Mouse (Mus musculus): ENCODE measurements around the gene Gm42906. TPM values are rescaled to one million over a fixed set of nuclear protein-coding genes. Genes with fewer than 3 reads are reported as not detected.

Gm42906 gene
- polyA plus RNA-seq, 1 experiment from 2014 or later = not detected

DNA sequence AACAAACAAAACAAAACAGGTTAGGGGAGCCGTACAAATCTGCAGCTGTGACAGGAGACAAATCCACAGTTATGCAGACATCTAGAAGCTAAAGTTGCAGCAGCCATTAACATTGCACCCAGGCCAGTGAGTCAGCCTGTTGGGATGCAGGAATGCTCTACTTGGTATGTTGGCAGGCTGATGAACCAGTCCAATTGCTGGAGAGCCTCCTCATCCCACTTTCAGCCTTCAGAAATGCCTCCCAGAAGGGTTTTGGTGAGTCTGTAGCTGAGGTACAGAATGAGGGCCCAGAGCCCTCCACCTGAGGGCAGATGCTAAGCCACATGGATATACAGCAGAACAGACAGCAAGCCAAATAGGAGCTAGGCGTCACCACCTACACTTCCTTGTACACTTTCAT, 358.4 kb downstream of the Gm42906 start:
- H3K9ac ChIP-seq (ENCODE audit: low read length) = no peak overlapping the region
- no peak overlapping the region for H3K4me3 ChIP-seq (ENCODE audit: low read depth, low read length)
- H3K9me3 ChIP-seq (ENCODE audit: control insufficient read depth, low read length) = no peaks in the 10 kb centered on the region
- WGBS = 81% methylated on average over 2 of the region's 2 CpGs
- H3K4me1 ChIP-seq (ENCODE audit: control insufficient read depth, insufficient read depth, low read length) = peaks cover 11% of the 10 kb centered on the region
- H3K4me2 ChIP-seq (ENCODE audit: low read depth, severe bottlenecking) = no peak overlapping the region
- H3K27me3 ChIP-seq (ENCODE audit: control insufficient read depth, insufficient read depth, low read length) = no peaks in the 10 kb centered on the region
- DNase-seq (ENCODE audit: low spot score) (no peak), ATAC-seq (ENCODE audit: insufficient number of reproducible peaks, low FRiP score, low TSS enrichment, low read depth) (no peak)
- H3K27ac ChIP-seq (replicated peaks; ENCODE audit: low read depth, low read length) = no peak overlapping the region
- H3K36me3 ChIP-seq (ENCODE audit: control insufficient read depth, insufficient read depth, low read length) = no peaks in the 10 kb centered on the region

DNA sequence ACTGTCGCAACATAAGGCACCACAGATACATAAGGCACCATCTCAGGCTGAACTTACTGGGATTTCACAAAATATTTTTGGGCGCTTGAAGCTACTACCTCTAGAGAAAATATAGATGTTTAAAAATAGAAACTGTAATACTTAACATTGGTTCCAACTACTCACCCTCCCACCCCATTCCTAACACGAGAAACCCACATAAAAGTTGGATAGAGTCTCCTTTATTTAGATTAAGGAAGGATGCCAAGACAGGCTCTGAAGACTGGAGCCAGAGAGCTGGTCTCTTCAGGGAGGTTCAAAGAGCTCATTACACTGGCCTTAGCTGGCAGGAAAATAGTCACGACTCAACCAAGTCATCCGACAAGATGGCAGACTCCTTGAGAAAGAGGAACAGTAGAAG, 361.9 kb downstream of the Gm42906 start:
- Histone ChIP-seq H3K4me2 (ENCODE audit: low read depth, severe bottlenecking) (no peak overlapping the region), H3K36me3 (ENCODE audit: control insufficient read depth, insufficient read depth, low read length) (peaks cover 8% of the 10 kb centered on the region; the same call in 1 of the 2 replicates), H3K27ac (replicated peaks; ENCODE audit: low read depth, low read length) (no peak overlapping the region), H3K9ac (ENCODE audit: low read length) (no peak overlapping the region), H3K9me3 (ENCODE audit: control insufficient read depth, low read length) (peaks cover 4% of the 10 kb centered on the region; the same call in 1 of the 2 replicates), H3K27me3 (ENCODE audit: control insufficient read depth, insufficient read depth, low read length) (no peaks in the 10 kb centered on the region), H3K4me1 (ENCODE audit: control insufficient read depth, insufficient read depth, low read length) (peaks cover 7% of the 10 kb centered on the region; the same call in 1 of the 2 replicates), H3K4me3 (ENCODE audit: low read depth, low read length) (no peak overlapping the region)
- no peak for ATAC-seq (ENCODE audit: insufficient number of reproducible peaks, low FRiP score, low TSS enrichment, low read depth)
- no peak for DNase-seq (ENCODE audit: low spot score)
- WGBS = 82% methylated on average over 5 of the region's 5 CpGs

DNA sequence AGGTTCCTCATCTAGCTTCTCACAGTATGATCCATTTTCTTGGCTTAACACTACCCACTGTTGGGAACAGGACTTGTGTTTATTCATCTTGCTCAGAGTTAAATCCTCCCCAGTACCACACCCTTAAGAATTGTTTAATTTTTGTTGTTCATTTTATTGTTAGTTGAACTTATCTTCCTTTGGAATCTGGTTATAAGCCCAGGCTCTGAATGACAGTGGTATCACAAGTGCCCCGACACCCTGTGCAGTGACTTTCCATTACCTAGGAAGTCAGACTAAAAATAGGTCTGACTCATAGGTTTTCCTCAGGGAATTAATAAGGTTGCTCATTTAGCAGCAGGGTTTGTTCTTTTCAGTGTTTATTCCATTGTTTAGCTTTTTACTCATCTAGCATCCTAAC, 362.7 kb downstream of the Gm42906 start:
- H3K27me3 ChIP-seq (ENCODE audit: control insufficient read depth, insufficient read depth, low read length) = no peaks in the 10 kb centered on the region
- no peak overlapping the region for H3K4me2 ChIP-seq (ENCODE audit: low read depth, severe bottlenecking)
- WGBS = 83% methylated on average over 1 of the region's 1 CpGs
- H3K9me3 ChIP-seq (ENCODE audit: control insufficient read depth, low read length) = peaks cover 4% of the 10 kb centered on the region; the same call in 1 of the 2 replicates
- H3K4me1 ChIP-seq (ENCODE audit: control insufficient read depth, insufficient read depth, low read length) = no peaks in the 10 kb centered on the region
- DNase-seq (ENCODE audit: low spot score) (no peak), ATAC-seq (ENCODE audit: insufficient number of reproducible peaks, low FRiP score, low TSS enrichment, low read depth) (no peak)
- H3K4me3 ChIP-seq (ENCODE audit: low read depth, low read length) = no peak overlapping the region
- H3K36me3 ChIP-seq (ENCODE audit: control insufficient read depth, insufficient read depth, low read length) = peaks cover 8% of the 10 kb centered on the region; the same call in 1 of the 2 replicates
- no peak overlapping the region for H3K9ac ChIP-seq (ENCODE audit: low read length)
- H3K27ac ChIP-seq (replicated peaks; ENCODE audit: low read depth, low read length) = no peak overlapping the region

DNA sequence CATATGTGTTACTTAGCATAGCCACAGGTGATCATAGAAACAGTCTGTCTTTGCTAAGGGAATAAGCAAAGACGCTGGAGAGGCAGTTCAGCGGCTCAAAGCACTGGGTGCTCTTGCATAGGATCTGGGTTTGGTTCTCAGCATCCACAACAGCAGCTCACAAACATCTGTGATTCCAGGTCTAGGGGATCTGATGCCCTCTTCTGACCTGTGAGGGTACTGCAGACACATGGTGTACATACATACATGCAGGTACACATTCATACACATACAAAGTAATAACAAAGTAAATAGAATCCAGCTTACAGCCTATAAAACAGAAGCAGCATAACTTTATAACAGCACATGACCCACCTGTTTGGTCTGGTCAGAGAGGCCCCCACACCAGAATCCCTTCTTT, 366.0 kb downstream of the Gm42906 start:
- WGBS = 95% methylated on average over 2 of the region's 2 CpGs
- DNase-seq (ENCODE audit: low spot score) (no peak), ATAC-seq (ENCODE audit: insufficient number of reproducible peaks, low FRiP score, low TSS enrichment, low read depth) (no peak)
- Histone ChIP-seq H3K4me2 (ENCODE audit: low read depth, severe bottlenecking) (no peak overlapping the region), H3K9ac (ENCODE audit: low read length) (no peak overlapping the region), H3K4me3 (ENCODE audit: low read depth, low read length) (no peak overlapping the region), H3K36me3 (ENCODE audit: control insufficient read depth, insufficient read depth, low read length) (peaks cover 8% of the 10 kb centered on the region; the same call in 1 of the 2 replicates), H3K27me3 (ENCODE audit: control insufficient read depth, insufficient read depth, low read length) (no peaks in the 10 kb centered on the region), H3K27ac (replicated peaks; ENCODE audit: low read depth, low read length) (no peak overlapping the region), H3K9me3 (ENCODE audit: control insufficient read depth, low read length) (peaks cover 4% of the 10 kb centered on the region; the same call in 1 of the 2 replicates), H3K4me1 (ENCODE audit: control insufficient read depth, insufficient read depth, low read length) (peaks cover 3% of the 10 kb centered on the region; the same call in 1 of the 2 replicates)

DNA sequence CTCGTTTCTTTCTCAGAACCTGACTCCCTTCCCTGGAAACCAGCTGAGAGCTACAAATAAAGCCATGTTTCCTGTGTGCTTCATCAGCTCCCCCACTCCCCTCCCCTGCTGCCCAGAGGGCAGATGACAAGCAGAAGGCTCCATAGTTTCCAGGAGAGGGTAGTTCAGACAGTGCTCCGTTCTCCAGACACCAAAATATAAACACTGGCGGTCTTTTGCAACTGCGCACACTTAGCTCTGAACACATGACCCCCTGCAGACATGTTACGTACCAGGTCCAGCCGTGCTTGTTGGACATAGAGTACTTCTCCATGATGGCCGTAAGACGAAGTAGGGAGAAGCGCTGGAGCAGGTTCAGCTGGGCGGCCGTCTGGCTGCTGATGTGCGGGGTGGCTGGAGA, 367.5 kb downstream of the Gm42906 start:
- Histone ChIP-seq H3K36me3 (ENCODE audit: control insufficient read depth, insufficient read depth, low read length) (peaks cover 8% of the 10 kb centered on the region; the same call in 1 of the 2 replicates), H3K4me2 (ENCODE audit: low read depth, severe bottlenecking) (no peak overlapping the region), H3K4me3 (ENCODE audit: low read depth, low read length) (no peak overlapping the region), H3K27ac (replicated peaks; ENCODE audit: low read depth, low read length) (no peak overlapping the region), H3K4me1 (ENCODE audit: control insufficient read depth, insufficient read depth, low read length) (peaks cover 7% of the 10 kb centered on the region; the same call in 1 of the 2 replicates), H3K9ac (ENCODE audit: low read length) (no peak overlapping the region), H3K9me3 (ENCODE audit: control insufficient read depth, low read length) (peaks cover 4% of the 10 kb centered on the region; the same call in 1 of the 2 replicates), H3K27me3 (ENCODE audit: control insufficient read depth, insufficient read depth, low read length) (no peaks in the 10 kb centered on the region)
- DNase-seq (ENCODE audit: low spot score) (no peak), ATAC-seq (ENCODE audit: insufficient number of reproducible peaks, low FRiP score, low TSS enrichment, low read depth) (no peak)
- WGBS = 57% methylated on average over 12 of the region's 12 CpGs

DNA sequence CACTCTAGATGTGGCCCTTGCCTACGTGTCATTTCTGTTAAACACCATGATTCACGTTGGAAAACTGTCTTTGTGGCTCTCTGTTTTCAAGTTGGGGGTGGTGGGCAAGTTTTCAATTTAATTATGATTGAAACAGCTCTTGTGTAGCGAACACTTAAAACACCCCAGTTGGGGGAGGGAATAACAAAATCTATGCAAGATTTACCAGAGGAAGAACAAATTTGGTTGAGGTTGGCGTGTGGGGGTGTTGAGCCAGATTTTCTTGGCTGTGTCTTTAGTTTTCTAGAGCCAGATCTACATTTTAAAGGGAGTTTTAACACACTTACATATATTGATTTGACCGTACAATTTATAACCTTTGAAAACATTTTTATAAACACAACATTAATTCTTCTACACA, 368.2 kb downstream of the Gm42906 start:
- Histone ChIP-seq H3K9ac (ENCODE audit: low read length) (no peak overlapping the region), H3K9me3 (ENCODE audit: control insufficient read depth, low read length) (peaks cover 4% of the 10 kb centered on the region; the same call in 1 of the 2 replicates), H3K27ac (replicated peaks; ENCODE audit: low read depth, low read length) (no peak overlapping the region), H3K4me3 (ENCODE audit: low read depth, low read length) (no peak overlapping the region), H3K4me2 (ENCODE audit: low read depth, severe bottlenecking) (no peak overlapping the region), H3K36me3 (ENCODE audit: control insufficient read depth, insufficient read depth, low read length) (peaks cover 8% of the 10 kb centered on the region; the same call in 1 of the 2 replicates), H3K27me3 (ENCODE audit: control insufficient read depth, insufficient read depth, low read length) (no peaks in the 10 kb centered on the region), H3K4me1 (ENCODE audit: control insufficient read depth, insufficient read depth, low read length) (peaks cover 10% of the 10 kb centered on the region)
- no peak for DNase-seq (ENCODE audit: low spot score)
- ATAC-seq (ENCODE audit: insufficient number of reproducible peaks, low FRiP score, low TSS enrichment, low read depth) = no peak
- 81% methylated on average over 5 of the region's 5 CpGs for WGBS

DNA sequence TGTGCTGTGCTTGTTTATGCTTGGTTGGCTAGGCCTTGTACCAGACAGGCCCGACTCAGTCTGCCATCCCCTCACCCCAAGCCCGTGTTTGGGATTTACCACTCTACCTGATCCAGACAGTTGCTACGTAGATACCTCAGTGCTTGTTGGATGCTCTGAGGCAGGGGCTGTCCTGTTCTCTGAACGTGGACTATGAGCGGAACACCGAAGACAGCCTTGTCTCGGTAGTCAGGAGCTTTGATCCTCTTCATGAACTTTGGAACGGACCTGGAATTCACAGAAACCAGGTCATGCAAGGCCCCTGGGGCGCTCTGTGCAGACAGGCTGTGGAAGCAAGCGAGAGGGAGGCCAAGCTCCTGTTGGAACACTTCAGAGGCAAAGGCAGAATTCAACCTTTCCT, 368.6 kb downstream of the Gm42906 start:
- ATAC-seq (ENCODE audit: insufficient number of reproducible peaks, low FRiP score, low TSS enrichment, low read depth) (no peak), DNase-seq (ENCODE audit: low spot score) (no peak)
- H3K4me2 ChIP-seq (ENCODE audit: low read depth, severe bottlenecking) = no peak overlapping the region
- peaks cover 8% of the 10 kb centered on the region; the same call in 1 of the 2 replicates for H3K36me3 ChIP-seq (ENCODE audit: control insufficient read depth, insufficient read depth, low read length)
- H3K9me3 ChIP-seq (ENCODE audit: control insufficient read depth, low read length) = peaks cover 4% of the 10 kb centered on the region; the same call in 1 of the 2 replicates
- no peak overlapping the region for H3K9ac ChIP-seq (ENCODE audit: low read length)
- WGBS = 86% methylated on average over 10 of the region's 10 CpGs
- H3K4me1 ChIP-seq (ENCODE audit: control insufficient read depth, insufficient read depth, low read length) = peaks cover 10% of the 10 kb centered on the region
- no peak overlapping the region for H3K4me3 ChIP-seq (ENCODE audit: low read depth, low read length)
- H3K27me3 ChIP-seq (ENCODE audit: control insufficient read depth, insufficient read depth, low read length) = no peaks in the 10 kb centered on the region
- H3K27ac ChIP-seq (replicated peaks; ENCODE audit: low read depth, low read length) = no peak overlapping the region

DNA sequence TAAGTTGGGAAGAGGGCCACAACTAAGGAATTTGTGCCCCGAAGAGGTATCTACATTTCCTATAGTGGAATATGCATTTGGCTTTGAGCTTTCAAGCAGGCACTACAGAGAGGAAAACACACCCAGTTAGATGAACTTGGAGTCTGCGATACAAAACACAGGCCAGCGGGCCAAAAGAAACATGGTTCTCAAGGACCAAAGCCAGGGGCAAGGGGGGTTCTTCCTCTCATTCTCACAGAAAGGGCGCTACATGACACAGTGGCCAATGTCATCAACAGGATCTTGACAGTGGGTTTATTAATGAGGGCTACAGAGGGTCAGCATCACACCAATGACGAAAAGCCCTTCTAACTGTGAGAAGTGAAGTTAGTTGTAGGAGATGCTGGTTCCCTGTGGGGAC, 370.2 kb downstream of the Gm42906 start:
- no peak for ATAC-seq (ENCODE audit: insufficient number of reproducible peaks, low FRiP score, low TSS enrichment, low read depth)
- 91% methylated on average over 5 of the region's 5 CpGs for WGBS
- Histone ChIP-seq H3K27ac (replicated peaks; ENCODE audit: low read depth, low read length) (no peak overlapping the region), H3K4me3 (ENCODE audit: low read depth, low read length) (no peak overlapping the region), H3K9me3 (ENCODE audit: control insufficient read depth, low read length) (peaks cover 4% of the 10 kb centered on the region; the same call in 1 of the 2 replicates), H3K36me3 (ENCODE audit: control insufficient read depth, insufficient read depth, low read length) (peaks cover 6% of the 10 kb centered on the region; the same call in 1 of the 2 replicates), H3K4me2 (ENCODE audit: low read depth, severe bottlenecking) (no peak overlapping the region), H3K9ac (ENCODE audit: low read length) (no peak overlapping the region), H3K27me3 (ENCODE audit: control insufficient read depth, insufficient read depth, low read length) (no peaks in the 10 kb centered on the region), H3K4me1 (ENCODE audit: control insufficient read depth, insufficient read depth, low read length) (peaks cover 10% of the 10 kb centered on the region)
- no peak for DNase-seq (ENCODE audit: low spot score)

DNA sequence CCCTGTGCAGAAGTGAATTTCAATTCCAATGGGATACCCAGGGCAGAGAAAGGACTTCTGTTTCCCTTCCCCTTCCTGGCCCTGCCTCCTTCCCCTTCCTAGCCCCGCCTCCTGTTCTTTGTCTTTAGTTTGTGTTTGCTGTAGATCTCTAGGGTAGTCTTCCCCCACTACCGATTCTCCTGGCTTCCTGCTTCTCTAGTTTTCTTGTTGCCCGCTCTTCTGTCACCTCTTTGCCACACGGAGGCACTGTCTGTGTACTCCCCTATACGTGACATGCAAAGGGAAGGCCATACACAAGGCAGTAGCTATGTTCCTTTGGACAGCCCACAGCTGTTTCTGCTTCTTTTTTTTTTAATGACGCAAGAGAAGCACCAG, 371.1 kb downstream of the Gm42906 start:
- ATAC-seq (ENCODE audit: insufficient number of reproducible peaks, low FRiP score, low TSS enrichment, low read depth) (no peak), DNase-seq (ENCODE audit: low spot score) (no peak)
- no peaks in the 10 kb centered on the region; the same call in 1 of the 2 replicates for H3K36me3 ChIP-seq (ENCODE audit: control insufficient read depth, insufficient read depth, low read length)
- no peak overlapping the region for H3K4me2 ChIP-seq (ENCODE audit: low read depth, severe bottlenecking)
- peaks cover under 1% of the 10 kb centered on the region; the same call in 1 of the 2 replicates for H3K9me3 ChIP-seq (ENCODE audit: control insufficient read depth, low read length)
- no peak overlapping the region for H3K4me3 ChIP-seq (ENCODE audit: low read depth, low read length)
- H3K4me1 ChIP-seq (ENCODE audit: control insufficient read depth, insufficient read depth, low read length) = peaks cover 10% of the 10 kb centered on the region
- WGBS = 74% methylated on average over 6 of the region's 6 CpGs
- no peak overlapping the region for H3K9ac ChIP-seq (ENCODE audit: low read length)
- H3K27me3 ChIP-seq (ENCODE audit: control insufficient read depth, insufficient read depth, low read length) = no peaks in the 10 kb centered on the region
- no peak overlapping the region for H3K27ac ChIP-seq (replicated peaks; ENCODE audit: low read depth, low read length)
